Mouse (Mus musculus): Measurements from ENCODE around the gene Rhox3c. TPM values are rescaled to one million over a fixed set of nuclear protein-coding genes. Genes with fewer than 3 reads are reported as not detected.

Gene Rhox3c
- not detected in 2 replicates for polyA plus RNA-seq (2012; rRNA removed)

GRCm38 (mm10) chrX:37458285-37458684 is at the start of gene Rhox3c:
Gene Rhox3c (plus strand): TSS chrX:37458585.

GRCm38 (mm10) chrX:37411767-37412166 is 46.6 kb upstream of the Rhox3c start, which contains the start of gene Rhox2b:
Gene Rhox2b (plus strand): TSS chrX:37412067.

GRCm38 (mm10) chrX:37432194-37432593 is 26.2 kb upstream of the Rhox3c start, which contains the start of gene Rhox4b:
Gene Rhox4b (plus strand): TSS chrX:37432494.

GRCm38 (mm10) chrX:37453380-37453779 is 5.0 kb upstream of the Rhox3c start, which contains the start of gene Rhox2c:
Gene Rhox2c (plus strand): TSS chrX:37453680.

GRCm38 (mm10) chrX:37480037-37480436 is 21.7 kb downstream of the Rhox3c start, which contains the start of gene Rhox4c:
Gene Rhox4c (plus strand): TSS chrX:37480337.

GRCm38 (mm10) chrX:37514059-37514458 is 55.7 kb downstream of the Rhox3c start, which contains the start of gene Rhox4d:
Gene Rhox4d (plus strand): TSS chrX:37514359.

Other genes with a start within 250 kb of the Rhox3c start
- gene Gm9, start 247.5 kb upstream of the Rhox3c start, polyA plus RNA-seq (2012; rRNA removed) = not detected in 2 replicates
- gene Rhox1, start 236.3 kb upstream of the Rhox3c start, polyA plus RNA-seq (2012; rRNA removed) = 0.25 and 0.28 TPM in 2 replicates
- not detected in 2 replicates for gene Rhox2a, start 213.6 kb upstream of the Rhox3c start, polyA plus RNA-seq (2012; rRNA removed)
- gene Rhox3a, start 208.7 kb upstream of the Rhox3c start, polyA plus RNA-seq (2012; rRNA removed) = not detected in 2 replicates
- gene Rhox4a, start 193.2 kb upstream of the Rhox3c start, polyA plus RNA-seq (2012; rRNA removed) = not detected in 2 replicates
- not detected in 2 replicates for gene Rhox3a2, start 78.6 kb upstream of the Rhox3c start, polyA plus RNA-seq (2012; rRNA removed)
- gene Rhox4a2, start 67.7 kb upstream of the Rhox3c start, polyA plus RNA-seq (2012; rRNA removed) = not detected in 2 replicates
- gene Rhox2b, start 46.5 kb upstream of the Rhox3c start, polyA plus RNA-seq (2012; rRNA removed) = not detected in 2 replicates
- gene Rhox4b, start 26.1 kb upstream of the Rhox3c start, polyA plus RNA-seq (2012; rRNA removed) = not detected in 2 replicates
- gene Rhox2c, start 4.9 kb upstream of the Rhox3c start, polyA plus RNA-seq (2012; rRNA removed) = not detected in 2 replicates
- gene Rhox4c, start 21.8 kb downstream of the Rhox3c start, polyA plus RNA-seq (2012; rRNA removed) = not detected in 2 replicates
- not detected in 2 replicates for gene Rhox2d, start 34.8 kb downstream of the Rhox3c start, polyA plus RNA-seq (2012; rRNA removed)
- not detected in 2 replicates for gene Rhox4d, start 55.8 kb downstream of the Rhox3c start, polyA plus RNA-seq (2012; rRNA removed)
- gene Rhox2e, start 71.9 kb downstream of the Rhox3c start, polyA plus RNA-seq (2012; rRNA removed) = not detected in 2 replicates
- gene Rhox3e, start 83.4 kb downstream of the Rhox3c start, polyA plus RNA-seq (2012; rRNA removed) = not detected in 2 replicates
- not detected in 2 replicates for gene Rhox4e, start 98.8 kb downstream of the Rhox3c start, polyA plus RNA-seq (2012; rRNA removed)
- gene Rhox2f, start 112.8 kb downstream of the Rhox3c start, polyA plus RNA-seq (2012; rRNA removed) = not detected in 2 replicates
- not detected in 2 replicates for gene Rhox3f, start 122.4 kb downstream of the Rhox3c start, polyA plus RNA-seq (2012; rRNA removed)
- not detected in 2 replicates for gene Rhox4f, start 149.1 kb downstream of the Rhox3c start, polyA plus RNA-seq (2012; rRNA removed)
- gene Rhox3g, start 170.0 kb downstream of the Rhox3c start, polyA plus RNA-seq (2012; rRNA removed) = not detected in 2 replicates
- gene Rhox2g, start 184.9 kb downstream of the Rhox3c start, polyA plus RNA-seq (2012; rRNA removed) = not detected in 2 replicates
- not detected in 2 replicates for gene Rhox4g, start 192.7 kb downstream of the Rhox3c start, polyA plus RNA-seq (2012; rRNA removed)
- gene Rhox3h, start 210.2 kb downstream of the Rhox3c start, polyA plus RNA-seq (2012; rRNA removed) = not detected in 2 replicates
- not detected in 2 replicates for gene Rhox2h, start 214.7 kb downstream of the Rhox3c start, polyA plus RNA-seq (2012; rRNA removed)

Data from ovary, adult 2 months (tissue).